Mouse (Mus musculus): ENCODE results near the gene Cutc. TPM values are rescaled to one million over a fixed set of nuclear protein-coding genes. Genes with fewer than 3 reads are reported as not detected.

Gene Cutc
- total RNA-seq, 2 experiments from 2014 or later: 3.1 to 3.7 TPM

- intact Hi-C loops (cut with DNase I): no loop called here
- DNase-seq (ENCODE audit: extremely low spot score in 1 of 2, low spot score in 2 of 2): no peak
Measured at GRCm38 (mm10) chr19:43781980-43782379, 29.2 kb downstream of the Cutc start, which contains the start of gene Abcc2. Gene Abcc2 (plus strand): TSS chr19:43782192.

GRCm38 (mm10) chr19:43784761-43785160, 32.0 kb downstream of the Cutc start:
- DNase-seq (ENCODE audit: extremely low spot score in 1 of 2, low spot score in 2 of 2): no peak
- intact Hi-C loops (cut with DNase I): no loop called here

GRCm38 (mm10) chr19:43786249-43787026, 33.6 kb downstream of the Cutc start:
- intact Hi-C loops (cut with DNase I): no loop called here

GRCm38 (mm10) chr19:43789817-43790216, 37.0 kb downstream of the Cutc start:
- no peak for DNase-seq (ENCODE audit: extremely low spot score in 1 of 2, low spot score in 2 of 2)
- intact Hi-C loops (cut with DNase I): no loop called here

More at GRCm38 (mm10) chr19:43786249-43787026, 33.6 kb downstream of the Cutc start:
- DNase-seq (ENCODE audit: extremely low spot score in 1 of 2, low spot score in 2 of 2): no peak

GRCm38 (mm10) chr19:43792537-43792936, 39.7 kb downstream of the Cutc start:
- DNase-seq (ENCODE audit: extremely low spot score in 1 of 2, low spot score in 2 of 2): no peak
- intact Hi-C loops (cut with DNase I): no loop called here

GRCm38 (mm10) chr19:43793951-43794350, 41.2 kb downstream of the Cutc start:
- intact Hi-C loops (cut with DNase I): no loop called here

GRCm38 (mm10) chr19:43795511-43795910, 42.7 kb downstream of the Cutc start:
- intact Hi-C loops (cut with DNase I): no loop called here
- no peak for DNase-seq (ENCODE audit: extremely low spot score in 1 of 2, low spot score in 2 of 2)

More at GRCm38 (mm10) chr19:43793951-43794350, 41.2 kb downstream of the Cutc start:
- no peak for DNase-seq (ENCODE audit: extremely low spot score in 1 of 2, low spot score in 2 of 2)

- intact Hi-C loops (cut with DNase I): no loop called here
Measured at GRCm38 (mm10) chr19:43797216-43797615, 44.4 kb downstream of the Cutc start.

GRCm38 (mm10) chr19:43801427-43802051, 48.7 kb downstream of the Cutc start:
- intact Hi-C loops (cut with DNase I): no loop called here
- no peak for DNase-seq (ENCODE audit: extremely low spot score in 1 of 2, low spot score in 2 of 2)

More at GRCm38 (mm10) chr19:43797216-43797615, 44.4 kb downstream of the Cutc start:
- DNase-seq (ENCODE audit: extremely low spot score in 1 of 2, low spot score in 2 of 2): no peak

GRCm38 (mm10) chr19:43803866-43804265, 51.1 kb downstream of the Cutc start:
- intact Hi-C loops (cut with DNase I): no loop called here
- no peak for DNase-seq (ENCODE audit: extremely low spot score in 1 of 2, low spot score in 2 of 2)

GRCm38 (mm10) chr19:43809331-43809730, 56.5 kb downstream of the Cutc start:
- no peak for DNase-seq (ENCODE audit: extremely low spot score in 1 of 2, low spot score in 2 of 2)
- intact Hi-C loops (cut with DNase I): no loop called here

- no peak for DNase-seq (ENCODE audit: extremely low spot score in 1 of 2, low spot score in 2 of 2)
- intact Hi-C loops (cut with DNase I): no loop called here
Measured at GRCm38 (mm10) chr19:43811419-43811818, 58.6 kb downstream of the Cutc start.

GRCm38 (mm10) chr19:43813315-43813714, 60.5 kb downstream of the Cutc start:
- no peak for DNase-seq (ENCODE audit: extremely low spot score in 1 of 2, low spot score in 2 of 2)
- intact Hi-C loops (cut with DNase I): no loop called here

- intact Hi-C loops (cut with DNase I): no loop called here
- peak in 1 of 2 experiments; percentile 50 for DNase-seq (ENCODE audit: extremely low spot score in 1 of 2, low spot score in 2 of 2)
Measured at GRCm38 (mm10) chr19:43815661-43816414, 63.0 kb downstream of the Cutc start.

Other genes starting within 250 kb of the Cutc start
- gene Got1, start 228.4 kb upstream of the Cutc start, total RNA-seq (2021): 100 to 1,000 TPM; 213 to 228 TPM
- gene Nkx2-3, start 140.7 kb upstream of the Cutc start, total RNA-seq (2021): not detected
- gene Slc25a28, start 78.1 kb upstream of the Cutc start, total RNA-seq (2021): 10 to 100 TPM; 34.7 to 38.3 TPM
- 10 to 100 TPM; 24.6 to 25.7 TPM for gene Entpd7, start 63.3 kb upstream of the Cutc start, total RNA-seq (2021)
- 10 to 100 TPM; 17.6 to 22.1 TPM for gene Cox15, start within 50 bp of the Cutc start, total RNA-seq (2021)
- gene Abcc2, start 29.2 kb downstream of the Cutc start, total RNA-seq (2021): under 1 TPM; 0.16 to 0.32 TPM
- gene Dnmbp, start 187.2 kb downstream of the Cutc start, total RNA-seq (2021): 10 to 100 TPM in 1 of 2 experiments, 1 to 10 TPM in 1; 9.5 to 10.7 TPM
- gene Cpn1, start 233.6 kb downstream of the Cutc start, total RNA-seq (2021): under 1 TPM; 0.21 to 0.24 TPM